Mouse (Mus musculus) cerebellum, postnatal 10 days (tissue): ENCODE results near the gene Cpeb3.
A peak's percentile ranks its signal among the peaks of the same experiment; 100 is the strongest.
"Not testable (repeated sequence)": the region's sequence is repeated elsewhere in the genome, so short reads cannot be mapped to it uniquely, and the experiment has no call there.

Source experiments
- DNase-seq, 2 experiments: peaks; one replicate each; pipeline ENCODE4 v3.0.0; 2021; ENCODE audit warnings: mixed read lengths in 2 of 2

Gene Cpeb3

DNA sequence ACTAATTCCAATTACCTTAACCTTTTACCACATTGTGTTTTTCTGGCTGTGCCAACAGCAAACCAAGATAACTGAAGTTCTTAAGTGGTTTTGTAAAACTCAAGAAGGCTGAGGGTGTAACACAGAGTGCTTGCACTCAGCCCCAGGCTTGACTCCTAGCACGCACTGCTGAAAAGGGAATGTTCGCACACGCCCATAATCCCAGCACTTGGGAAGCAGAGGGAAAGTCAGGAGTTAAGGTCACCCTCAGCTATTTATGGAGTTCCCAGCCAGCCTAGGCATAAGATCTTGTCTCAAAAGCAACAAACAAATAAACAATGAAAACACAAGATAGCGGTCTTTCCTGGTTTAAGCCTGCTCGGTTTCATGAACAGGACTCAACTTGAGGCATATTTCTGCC lies 63.0 kb downstream of the Cpeb3 start:
- DNase-seq, result no peak

DNA sequence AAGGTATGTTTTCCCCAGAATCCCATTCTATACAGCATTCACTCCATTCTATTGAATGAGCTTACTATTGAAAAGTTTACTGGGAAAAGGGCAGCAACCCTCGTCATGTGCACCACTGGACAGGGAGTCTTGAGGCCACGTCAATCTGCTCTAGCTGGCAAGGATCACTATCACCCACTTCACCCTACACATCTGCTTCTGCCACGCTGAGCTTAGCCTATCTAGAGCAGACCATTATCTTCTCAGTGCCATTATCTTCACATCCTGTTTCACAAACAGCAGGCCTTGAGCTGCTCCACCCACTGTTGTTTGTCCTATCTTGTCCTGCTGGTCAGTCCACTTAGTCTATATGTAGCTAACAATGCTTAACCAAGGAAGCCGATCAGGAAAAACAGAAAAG lies 66.8 kb downstream of the Cpeb3 start:
- DNase-seq, result no peak

DNA sequence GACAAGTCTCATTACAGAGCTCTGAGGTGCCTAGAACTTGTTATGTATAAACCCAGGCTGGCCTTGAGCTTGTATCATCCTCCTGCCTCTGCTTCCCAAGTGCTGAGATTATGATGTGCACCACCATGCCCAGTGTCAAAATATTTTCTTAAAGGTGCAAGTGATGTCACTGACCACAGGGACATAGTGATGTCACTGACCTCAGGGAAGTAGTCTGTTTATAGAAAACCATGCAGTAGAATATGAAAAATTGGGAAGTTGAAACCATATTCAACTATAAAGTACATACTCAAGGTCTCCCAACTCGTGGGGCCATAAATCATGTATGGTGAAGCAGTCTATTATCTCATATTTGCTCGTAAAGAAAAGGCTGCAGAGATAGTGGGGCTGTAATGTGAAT lies 71.3 kb downstream of the Cpeb3 start:
- no peak for DNase-seq

DNA sequence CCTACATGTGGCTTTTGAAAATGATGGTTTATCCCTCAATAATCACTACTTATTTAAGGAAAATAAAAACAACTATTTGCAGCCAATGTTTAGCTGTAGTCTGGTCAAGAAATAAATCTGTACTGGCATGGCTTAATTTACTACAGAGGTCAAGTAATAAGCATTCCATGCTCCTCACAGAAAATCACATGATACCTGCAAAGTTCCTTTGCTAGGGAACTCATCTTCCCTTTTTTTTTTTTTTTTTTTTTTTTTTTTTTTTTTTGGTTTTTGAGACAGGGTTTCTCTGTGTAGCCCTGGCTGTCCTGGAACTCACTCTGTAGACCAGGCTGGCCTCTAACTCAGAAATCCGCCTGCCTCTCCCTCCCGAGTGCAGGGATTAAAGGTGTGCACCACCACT lies 72.9 kb downstream of the Cpeb3 start:
- not testable (repeated sequence) for DNase-seq

DNA sequence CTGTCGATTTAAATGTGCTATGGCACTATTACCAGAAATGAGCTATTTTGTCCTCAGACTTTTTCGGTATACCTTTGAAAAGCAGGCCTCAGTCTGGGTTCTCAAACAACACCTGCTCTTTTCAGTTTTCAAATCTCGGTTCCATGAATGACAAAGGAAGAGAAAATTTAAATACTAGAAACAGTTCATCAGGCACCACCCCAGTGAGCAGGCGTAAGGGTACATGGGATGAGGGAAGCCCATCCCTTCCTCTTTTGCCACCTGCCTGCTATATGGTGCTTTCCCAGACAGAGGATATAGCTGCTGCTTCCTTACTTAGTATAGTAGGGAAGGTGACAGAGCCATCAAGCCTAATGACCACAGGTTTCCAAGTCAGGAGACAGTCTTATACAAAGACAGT lies 74.7 kb downstream of the Cpeb3 start:
- DNase-seq, result no peak

DNA sequence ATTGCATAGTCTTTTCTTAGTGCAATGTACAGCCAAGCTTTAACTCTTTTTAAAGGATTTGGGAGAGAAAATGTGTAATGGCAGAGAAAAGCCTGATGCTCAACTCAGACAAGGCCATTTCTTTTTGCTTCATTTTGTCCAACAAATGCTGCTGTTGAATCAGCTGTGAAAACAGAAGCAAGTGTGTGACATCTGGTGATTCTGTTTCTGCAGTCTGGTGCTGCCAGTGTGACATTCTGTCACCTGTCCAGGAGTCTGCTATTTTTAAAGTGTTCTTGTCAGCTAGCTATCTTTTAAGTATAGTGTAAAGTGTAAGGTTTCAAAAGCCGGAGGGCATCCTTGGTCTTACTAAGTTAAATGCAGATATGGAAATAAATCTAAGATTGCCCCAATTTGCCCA lies 76.7 kb downstream of the Cpeb3 start:
- peak in 1 of 2 experiments; percentile 8 for DNase-seq

DNA sequence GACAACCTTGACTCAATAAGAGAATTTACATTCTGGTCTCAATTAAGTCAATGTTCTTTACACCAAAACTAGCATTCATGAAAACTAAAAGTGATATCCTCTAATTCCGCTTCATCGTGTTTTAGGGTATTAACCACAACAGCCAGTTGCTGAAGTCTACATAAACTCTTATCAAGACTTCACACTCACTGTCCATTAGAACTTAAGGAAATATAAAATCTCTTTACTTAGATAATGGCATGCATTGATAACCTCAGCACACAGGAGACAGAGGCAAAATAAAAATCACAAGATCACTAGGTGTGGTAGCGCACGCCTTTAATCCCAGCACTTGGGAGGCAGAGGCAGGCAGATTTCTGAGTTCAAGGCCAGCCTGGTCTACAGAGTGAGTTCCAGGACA lies 79.9 kb downstream of the Cpeb3 start:
- no peak for DNase-seq

DNA sequence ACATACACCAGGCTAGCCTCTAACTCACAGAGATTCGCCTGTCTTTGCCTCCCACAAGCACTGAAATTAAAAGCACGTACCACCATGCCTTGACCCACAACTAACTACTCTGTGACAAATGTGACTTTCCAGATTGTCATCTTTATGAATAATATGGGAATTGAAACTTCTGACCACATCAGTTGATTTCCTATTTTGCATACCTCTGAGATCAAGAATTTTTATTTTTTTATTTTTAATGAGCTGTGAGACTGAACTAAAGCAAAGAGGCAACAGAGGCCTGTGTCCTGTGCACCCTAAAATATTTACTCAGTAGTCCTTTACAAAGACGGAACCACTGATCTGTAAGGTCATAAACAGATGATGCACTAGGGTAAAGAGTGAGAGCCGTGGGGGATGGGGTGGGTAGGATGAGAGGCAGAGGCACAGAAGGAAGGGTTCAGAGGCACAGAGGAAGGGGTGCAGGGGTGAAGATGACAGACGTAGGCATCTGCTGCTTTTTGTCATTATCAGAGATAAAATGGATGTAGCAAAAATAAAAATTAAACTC lies 81.3 kb downstream of the Cpeb3 start:
- DNase-seq, result no peak

DNA sequence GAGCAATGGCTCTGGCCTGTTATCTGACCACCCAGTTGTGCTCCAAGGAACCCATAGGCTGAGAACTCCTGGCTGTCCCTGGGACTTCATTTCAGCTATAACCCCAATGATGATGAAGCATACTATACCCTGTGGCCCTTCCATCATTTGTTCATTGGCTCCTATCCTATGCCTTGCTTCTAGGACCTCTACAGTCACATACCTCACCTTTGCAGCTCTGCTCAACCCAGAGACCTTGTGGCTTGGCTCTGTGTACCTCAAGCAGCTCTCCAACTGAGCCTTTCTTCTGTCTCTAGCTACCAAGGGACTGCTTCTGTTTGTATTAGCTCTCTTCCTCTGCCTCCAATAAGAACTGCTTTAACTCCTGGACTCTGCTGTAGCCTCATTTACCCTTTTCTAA lies 83.4 kb downstream of the Cpeb3 start:
- DNase-seq, result no peak

DNA sequence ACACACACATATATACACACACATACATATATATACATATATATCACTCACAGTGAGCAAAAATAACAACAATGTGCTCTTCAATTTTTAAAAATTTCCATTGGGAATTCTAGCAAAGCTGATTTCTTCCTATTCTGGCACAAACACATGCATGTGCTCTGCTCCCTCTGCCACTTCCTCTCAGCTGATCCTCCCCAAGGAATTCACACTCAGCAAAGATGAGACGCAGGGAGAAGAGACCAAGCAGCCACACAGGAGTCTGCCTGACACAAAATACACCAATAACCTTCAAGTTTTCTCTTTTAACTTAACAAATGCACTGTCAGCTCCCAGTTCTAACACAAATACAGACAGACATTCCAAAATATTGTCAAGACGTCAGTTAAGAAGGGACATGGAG lies 89.1 kb downstream of the Cpeb3 start:
- DNase-seq, result no peak

DNA sequence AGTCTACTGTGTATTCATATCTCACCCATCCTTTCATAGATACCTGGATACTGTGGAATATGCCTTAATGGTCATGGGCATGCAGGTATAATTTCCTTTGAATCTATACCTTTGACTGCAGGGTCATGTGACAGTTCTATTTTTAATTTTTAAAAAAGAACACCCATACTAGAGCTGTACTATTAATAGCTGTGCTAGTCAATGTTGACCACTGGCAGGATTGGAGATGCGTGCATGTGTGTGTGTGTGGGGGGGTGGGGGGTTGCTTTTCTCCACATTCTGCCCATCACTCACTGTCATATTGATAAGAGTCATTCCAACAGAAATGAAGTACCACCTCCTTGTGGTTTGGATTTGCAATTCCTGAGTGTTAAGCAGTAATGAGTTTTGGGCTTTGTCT lies 92.6 kb downstream of the Cpeb3 start:
- no peak for DNase-seq

DNA sequence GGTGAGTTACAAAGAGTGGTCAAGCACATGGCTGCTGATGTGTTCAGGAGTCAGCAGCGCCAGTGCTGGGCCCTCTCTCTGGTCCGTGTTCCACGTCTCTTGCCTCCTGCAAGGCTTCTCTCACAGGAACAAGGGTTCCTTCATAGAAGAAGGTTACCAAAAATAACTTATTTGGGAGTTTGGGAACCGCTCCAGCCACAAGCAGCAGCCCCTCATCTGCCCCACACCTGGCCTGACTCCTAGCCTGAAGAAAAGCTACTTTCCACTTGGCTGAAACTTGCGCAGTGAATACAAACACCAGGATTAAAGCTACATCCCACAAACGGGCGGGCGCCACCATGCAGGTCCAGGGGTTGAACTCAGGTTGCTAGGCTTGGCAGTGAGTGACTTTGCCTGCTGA lies 93.0 kb downstream of the Cpeb3 start:
- DNase-seq, result no peak

DNA sequence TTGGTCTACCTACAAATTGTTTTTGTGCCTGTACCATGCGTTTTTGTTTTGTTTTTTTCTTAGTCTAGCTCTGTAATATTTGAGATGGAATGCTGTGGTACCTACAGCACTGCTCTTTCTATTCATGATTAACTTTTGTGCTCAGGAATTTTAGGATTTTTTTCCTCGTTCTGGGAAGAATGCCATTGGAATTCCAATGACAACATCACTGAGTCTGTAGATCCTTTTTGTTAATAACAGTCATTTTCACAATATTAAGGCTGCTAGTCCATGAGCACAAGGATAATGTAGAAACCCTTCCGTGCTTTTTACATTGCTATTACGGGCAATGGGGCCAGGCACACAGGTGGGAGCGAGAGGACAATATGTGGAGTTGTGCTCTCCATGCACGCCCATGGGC lies 96.6 kb downstream of the Cpeb3 start:
- DNase-seq, result no peak

DNA sequence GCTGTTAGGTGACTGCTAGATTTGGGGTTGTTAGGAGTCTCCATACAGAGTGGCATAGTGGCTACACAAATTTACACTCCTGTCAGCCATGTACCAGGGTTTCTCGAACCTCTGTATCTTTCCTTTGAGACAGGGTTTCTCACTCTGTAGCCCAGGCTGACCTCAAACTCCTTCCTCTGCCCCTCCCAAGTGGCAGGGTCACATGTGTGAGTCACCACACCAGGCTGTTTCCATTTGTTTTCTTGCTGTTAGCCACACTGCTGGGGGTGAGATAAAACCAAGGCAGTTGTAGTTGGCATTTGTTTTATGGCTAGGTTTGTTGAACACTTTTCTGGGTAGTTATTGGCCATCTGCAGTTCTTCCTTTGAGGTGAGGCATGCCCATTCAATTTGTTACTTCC lies 97.9 kb downstream of the Cpeb3 start:
- DNase-seq, result no peak

DNA sequence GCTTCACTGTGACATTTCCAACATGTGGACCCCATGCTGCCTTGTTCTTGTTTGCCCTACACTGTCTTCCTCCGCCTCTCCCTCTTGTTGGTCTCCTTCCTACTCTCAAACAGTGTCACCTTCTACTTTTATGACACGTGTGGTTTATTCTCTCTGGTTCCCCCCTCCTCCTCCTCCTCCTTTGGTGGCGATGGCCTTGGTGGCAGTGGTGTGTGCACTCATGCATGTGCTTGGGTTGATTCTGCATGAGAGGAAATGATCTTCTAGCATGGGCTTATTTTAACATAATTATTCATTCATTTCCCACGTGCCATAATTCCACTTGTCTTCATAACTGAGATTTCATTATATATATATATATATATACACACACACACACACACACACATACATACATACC lies 98.5 kb downstream of the Cpeb3 start:
- no peak for DNase-seq

DNA sequence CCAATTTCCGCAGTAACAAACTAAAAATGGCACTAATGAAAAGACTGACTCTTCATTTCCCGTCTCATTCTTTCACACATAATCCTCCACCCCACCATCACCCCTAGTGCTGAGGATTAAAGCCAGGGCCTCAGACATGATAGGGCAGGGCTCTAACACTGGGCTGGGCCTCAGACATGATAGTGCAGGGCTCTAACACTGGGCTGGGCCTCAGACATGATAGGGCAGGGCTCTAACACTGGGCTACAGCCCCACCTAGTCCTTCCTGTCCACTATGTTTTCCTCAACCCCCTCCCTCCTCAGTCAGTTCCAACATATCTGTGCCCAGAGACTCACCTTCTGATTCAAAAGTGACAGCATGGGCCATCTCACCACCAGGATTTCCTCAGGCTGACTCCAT lies 107.7 kb downstream of the Cpeb3 start:
- DNase-seq, result no peak

DNA sequence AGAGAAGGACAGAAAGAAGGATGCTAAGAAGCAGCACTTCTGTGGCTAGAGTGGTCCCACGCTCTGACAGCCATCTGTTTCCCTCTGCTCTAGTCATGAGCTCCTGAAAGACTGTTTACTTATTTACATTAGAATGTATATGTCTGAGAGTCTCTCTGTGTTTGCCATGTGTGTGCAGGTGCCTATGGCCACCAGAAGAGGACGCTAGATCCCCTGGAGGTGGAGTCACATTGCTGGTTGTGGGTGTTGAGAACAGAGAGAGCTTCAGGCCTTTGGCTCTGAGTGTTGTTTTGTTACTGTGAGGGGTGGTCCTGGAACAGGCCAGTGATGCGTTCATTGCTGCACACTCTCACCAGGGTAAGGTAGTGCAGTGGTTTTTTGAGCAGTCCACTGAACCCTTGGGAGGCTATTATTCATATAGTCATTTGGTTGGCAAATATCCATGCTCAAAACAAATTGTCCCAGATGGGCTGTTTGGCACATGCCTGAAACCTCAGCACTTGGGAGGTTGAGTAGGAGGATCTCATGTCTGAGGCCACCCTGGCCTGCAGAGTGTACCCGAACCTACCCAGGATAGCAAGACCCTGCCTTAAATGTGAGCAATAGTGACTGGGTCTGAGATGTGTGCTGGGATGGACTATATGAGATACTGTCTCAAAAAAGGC lies 112.6 kb downstream of the Cpeb3 start:
- DNase-seq, result no peak

DNA sequence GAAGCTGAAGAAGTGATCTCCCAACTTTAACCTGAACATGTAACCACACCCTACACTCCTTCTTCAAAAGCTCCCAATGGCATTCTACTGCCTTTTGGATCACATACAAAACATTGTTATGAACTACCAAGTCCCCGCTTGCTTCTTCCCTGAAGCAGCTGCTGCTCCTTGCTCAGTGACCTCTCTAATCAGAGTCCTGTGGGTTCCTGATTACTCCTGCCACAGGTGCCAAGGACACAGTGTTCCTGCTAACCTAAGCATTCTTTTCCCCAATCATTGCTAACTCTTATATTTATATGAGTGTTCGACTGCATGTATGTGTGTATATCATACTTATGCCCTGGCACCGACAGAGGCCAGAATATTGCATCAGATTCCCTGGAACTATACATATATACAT lies 115.2 kb downstream of the Cpeb3 start:
- DNase-seq, result no peak

DNA sequence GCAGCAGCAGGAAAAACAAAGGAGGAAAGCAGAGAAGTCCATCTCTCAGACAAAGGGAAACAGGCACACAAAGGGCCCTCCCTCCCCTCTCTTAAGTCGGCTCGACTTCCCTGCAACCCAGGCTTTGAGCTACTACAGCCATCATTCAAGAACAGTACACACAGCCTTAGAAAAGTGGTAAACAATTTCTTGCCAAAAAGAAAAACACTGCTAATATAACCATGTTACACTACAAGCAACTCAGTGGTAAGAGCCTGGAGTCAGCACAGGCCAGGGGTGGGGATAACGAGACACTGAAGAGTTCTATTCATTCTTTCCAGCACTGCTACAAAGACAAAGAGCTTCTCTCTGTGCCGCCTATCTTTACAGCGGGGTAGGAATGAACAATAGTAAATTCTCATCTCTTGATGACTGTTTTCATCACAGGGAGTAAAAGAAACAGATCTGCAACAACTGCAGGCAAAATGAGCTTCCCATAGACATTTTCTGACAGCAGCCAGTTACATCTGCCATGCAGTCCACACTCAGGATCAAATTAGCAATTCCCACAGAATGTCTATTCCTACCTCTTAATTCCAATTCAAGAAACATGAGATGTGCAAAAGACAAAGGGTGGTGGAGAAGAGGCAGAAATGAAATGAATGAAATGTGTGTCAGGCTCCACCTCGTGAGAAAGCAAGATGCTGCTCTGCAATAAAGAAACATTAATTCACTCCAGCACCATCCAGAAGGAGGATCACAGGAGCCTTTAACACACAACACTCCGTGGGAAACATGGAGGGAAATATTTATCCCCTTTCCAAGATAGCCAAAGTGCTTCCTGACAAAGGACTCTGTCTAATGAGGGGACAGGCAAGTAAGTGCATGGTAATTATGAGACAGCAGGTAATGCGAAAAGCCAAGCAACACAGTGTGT lies 118.0 kb downstream of the Cpeb3 start:
- DNase-seq, result no peak

DNA sequence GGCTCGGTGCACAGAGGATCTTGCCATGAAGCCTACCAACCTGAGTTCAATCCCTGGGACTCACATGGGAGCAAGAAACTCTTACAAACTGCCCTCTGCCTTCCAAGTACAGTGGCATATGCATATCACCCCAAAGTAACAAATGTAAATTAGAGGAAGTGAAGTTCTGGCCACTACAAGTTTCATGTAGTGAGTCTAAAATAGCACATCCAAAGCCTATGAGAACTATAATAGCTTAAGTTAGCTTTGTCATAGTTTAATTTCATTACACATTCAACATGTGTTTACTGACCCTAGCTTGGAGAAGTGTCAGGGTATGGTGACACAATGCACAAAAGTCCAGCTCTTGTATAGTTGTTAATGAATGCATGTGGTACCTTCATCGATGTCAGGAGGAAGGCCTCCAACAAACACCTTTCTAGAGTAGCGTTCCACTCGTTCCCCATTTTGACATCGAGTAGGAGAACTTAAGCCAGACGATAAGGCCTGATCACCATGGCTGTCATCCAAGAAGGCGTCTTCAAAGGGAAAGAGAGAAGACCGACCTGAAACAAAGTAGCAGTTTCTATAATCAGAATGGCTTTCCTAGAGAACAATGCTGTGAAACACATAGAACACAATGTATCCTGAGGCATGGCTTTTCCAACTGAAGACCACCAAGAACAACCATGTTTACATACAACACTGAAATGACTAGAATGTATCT lies 120.2 kb downstream of the Cpeb3 start:
- no peak for DNase-seq

DNA sequence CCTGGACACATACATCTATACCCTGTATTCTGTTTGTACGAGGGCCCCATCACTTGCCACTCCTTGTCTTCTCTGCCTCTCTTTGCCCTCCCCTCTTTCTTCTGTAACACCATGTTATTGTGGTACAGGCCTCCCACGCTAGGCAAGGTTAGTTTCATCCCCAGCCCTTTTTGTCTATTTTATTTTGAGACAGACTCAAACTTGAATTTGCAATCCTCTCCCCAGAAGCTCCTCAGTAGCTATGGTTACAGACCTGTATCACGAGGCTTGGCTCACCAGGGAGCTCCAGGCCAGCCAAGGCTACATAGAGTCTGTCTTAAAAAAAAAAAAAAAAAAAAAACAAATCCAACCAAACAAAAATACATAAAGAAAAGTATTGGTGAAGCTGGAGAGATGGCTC lies 123.9 kb downstream of the Cpeb3 start:
- DNase-seq, result no peak

DNA sequence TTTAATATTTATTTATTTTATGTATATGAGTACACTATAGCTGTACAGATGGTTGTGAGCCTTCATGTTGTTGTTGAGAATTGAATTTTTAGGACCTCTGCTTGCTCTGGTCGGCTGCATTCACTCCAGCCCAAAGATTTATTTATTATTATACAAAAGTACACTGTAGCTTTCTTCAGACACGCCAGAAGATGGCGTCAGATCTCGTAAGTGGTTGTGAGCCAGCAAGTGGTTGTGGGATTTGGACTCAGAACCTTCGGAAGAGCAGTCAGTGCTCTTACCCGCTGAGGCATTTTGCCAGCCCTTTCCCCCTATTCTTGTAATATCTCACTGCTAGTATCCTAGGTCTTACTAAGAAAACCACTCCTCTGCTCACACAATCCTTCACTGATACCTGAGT lies 126.9 kb downstream of the Cpeb3 start:
- DNase-seq, result no peak

DNA sequence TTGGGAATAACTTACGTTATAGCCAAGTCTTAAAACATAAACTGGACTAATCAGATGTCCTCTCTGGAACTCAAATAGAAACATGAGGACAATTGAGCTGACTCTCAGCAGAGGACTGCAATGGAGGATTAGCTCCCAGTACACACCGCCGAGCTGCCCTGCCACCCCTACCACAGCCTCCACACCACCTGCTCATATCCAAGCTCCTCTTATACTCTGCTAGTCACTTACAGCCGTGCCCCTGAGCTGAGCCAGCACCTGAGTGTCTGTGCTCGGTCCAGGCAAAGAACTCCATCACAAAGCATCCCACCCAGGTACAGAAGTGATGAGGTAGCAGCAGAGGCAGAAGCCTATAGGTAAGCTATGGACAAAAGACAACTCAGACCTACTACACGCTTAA lies 129.2 kb downstream of the Cpeb3 start:
- no peak for DNase-seq

DNA sequence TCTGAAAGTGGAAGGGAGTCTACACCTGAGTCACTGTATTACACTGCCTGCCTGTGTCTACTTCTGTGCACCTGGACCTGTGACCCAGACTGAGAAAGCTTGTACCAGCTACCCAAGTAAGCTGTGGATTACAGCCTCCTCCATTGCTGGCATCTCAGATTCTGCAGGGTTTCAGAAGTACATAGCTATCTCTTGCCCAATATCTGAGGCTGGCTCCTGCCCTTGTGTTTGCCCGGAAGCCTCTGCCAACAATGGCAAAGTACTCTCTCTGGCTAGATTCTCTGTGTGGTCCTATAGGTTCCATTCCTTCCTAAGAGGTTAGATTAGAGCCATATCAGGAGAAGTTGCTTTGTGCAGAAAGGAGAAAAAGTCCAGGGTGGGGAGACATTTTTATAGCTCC lies 129.8 kb downstream of the Cpeb3 start:
- no peak for DNase-seq
